Mouse (Mus musculus) layer of hippocampus, adult 6 months (tissue): ENCODE results near the gene Dnaic1. TPM values are rescaled to one million over a fixed set of nuclear protein-coding genes. Genes with fewer than 3 reads are reported as not detected.

Source experiments
- long read RNA-seq, 2 experiments: library from polyadenylated mRNA; unstranded; transcript quantifications; one replicate each; pipeline ENCODE4 v2.0.0; 2019 to 2020
- polyA plus RNA-seq: library from polyadenylated mRNA; unstranded; fragments of <200 nt; fragmentation: Nextera tagmentation; gene quantifications from 2 replicates; pipeline ENCODE4 v1.2.3, GENCODE M21; 2021

The Dnaic1 gene
- 6.0 and 7.7 TPM in 2 replicates for polyA plus RNA-seq
- long read RNA-seq, experiment 1, partial matches to known transcripts, result 1 of 5 reads
- long read RNA-seq, experiment 1, other reads (novel, unspliced or antisense), result 0 of 5 reads
- long read RNA-seq, experiment 2, partial matches to known transcripts, result 1 of 5 reads
- long read RNA-seq, experiment 2, other reads (novel, unspliced or antisense), result 2 of 5 reads

GRCm38 (mm10) chr4:41569411-41569885, at the start of gene Dnaic1, which contains the start of gene Fam219a:
Gene Dnaic1 (plus strand): TSS chr4:41569775.
Gene Fam219a (minus strand): TSS chr4:41569538.

GRCm38 (mm10) chr4:41639913-41640507, 70.4 kb downstream of the Dnaic1 start, which contains the start of gene Enho:
Gene Enho (minus strand): TSS chr4:41640324.

Other genes starting within 250 kb of the Dnaic1 start
- gene Ubap1, start 220.8 kb upstream of the Dnaic1 start, polyA plus RNA-seq, result 18.0 and 22.2 TPM in 2 replicates
- gene Kif24, start 104.9 kb upstream of the Dnaic1 start, polyA plus RNA-seq, result 0.48 and 0.67 TPM in 2 replicates
- gene Nudt2, start 104.6 kb upstream of the Dnaic1 start, polyA plus RNA-seq, result 99.2 and 101 TPM in 2 replicates
- 13.9 and 17.0 TPM in 2 replicates for gene AI464131, start 66.7 kb upstream of the Dnaic1 start, polyA plus RNA-seq
- 17.0 and 32.8 TPM in 2 replicates for gene 1110017D15Rik, start 52.4 kb upstream of the Dnaic1 start, polyA plus RNA-seq
- 14.7 and 21.7 TPM in 2 replicates for gene Fam219a, start 237 bp upstream of the Dnaic1 start, polyA plus RNA-seq
- 58.1 and 69.0 TPM in 2 replicates for gene Enho, start 70.5 kb downstream of the Dnaic1 start, polyA plus RNA-seq
- gene Cntfr, start 127.3 kb downstream of the Dnaic1 start, polyA plus RNA-seq, result 12.8 and 15.1 TPM in 2 replicates
- 39.2 and 43.2 TPM in 2 replicates for gene Il11ra1, start 130.2 kb downstream of the Dnaic1 start, polyA plus RNA-seq
- gene Rpp25l, start 143.8 kb downstream of the Dnaic1 start, polyA plus RNA-seq, result 62.9 and 67.4 TPM in 2 replicates
- gene Dctn3, start 153.4 kb downstream of the Dnaic1 start, polyA plus RNA-seq, result 244 and 258 TPM in 2 replicates
- 0.08 TPM in 1 of 2 replicates, not detected in the other for gene Arid3c, start 161.4 kb downstream of the Dnaic1 start, polyA plus RNA-seq
- 38.2 and 43.6 TPM in 2 replicates for gene Galt, start 185.5 kb downstream of the Dnaic1 start, polyA plus RNA-seq
- 20.3 and 23.9 TPM in 2 replicates for gene Sigmar1, start 186.4 kb downstream of the Dnaic1 start, polyA plus RNA-seq
- gene Ccl27a, start 204.5 kb downstream of the Dnaic1 start, polyA plus RNA-seq, result 252 and 279 TPM in 2 replicates